Mouse (Mus musculus) CH12.LX (cell line): ENCODE data around the gene Tnk1. TPM values are rescaled to one million over a fixed set of nuclear protein-coding genes. Genes with fewer than 3 reads are reported as not detected.

ENCODE experiments used
- DNase-seq: peaks from one replicate; pipeline ENCODE4 v3.0.0-alpha.2; 2013; ENCODE audit errors: extremely low read depth
- H3K27ac ChIP-seq: 2 replicates; pipeline ENCODE4 v1.5.1; 2012; ENCODE audit warnings: low read depth, mild to moderate bottlenecking, control low read depth, moderate library complexity; ENCODE audit not compliant: insufficient read depth
- H3K27me3 ChIP-seq: replicated peaks from 2 replicates; pipeline ENCODE3; 2012; ENCODE audit warnings: inconsistent platforms
- H3K36me3 ChIP-seq, 2 experiments: replicated peaks in 1 of 2; 2 replicates each; pipeline versions ENCODE3 to v1.6.1; 2012; ENCODE audit warnings: inconsistent platforms in 1 of 2, low read length in 1 of 2, mild to moderate bottlenecking in 1 of 2, mixed read lengths in 1 of 2, moderate library complexity in 1 of 2; ENCODE audit not compliant: control insufficient read depth in 1 of 2, insufficient read depth in 1 of 2
- H3K4me1 ChIP-seq, 2 experiments: 2 replicates each; pipeline ENCODE4 v1.6.1; 2012; ENCODE audit warnings: inconsistent platforms in 1 of 2, moderate library complexity in 1 of 2; ENCODE audit not compliant: insufficient read depth in 2 of 2, control insufficient read depth in 1 of 2
- H3K4me2 ChIP-seq: 2 replicates; pipeline ENCODE4 v1.6.1; 2012; ENCODE audit warnings: low read depth, mild to moderate bottlenecking, control low read depth; ENCODE audit not compliant: poor library complexity, insufficient read depth, severe bottlenecking
- H3K4me3 ChIP-seq, 3 experiments: fragments of 150-350 bp in 1 of 3; sonication (generic) in 1 of 3; replicated peaks in 1 of 3; 2 replicates each; pipeline versions ENCODE3 to v1.5.1; 2011 to 2012; ENCODE audit warnings: low read depth in 2 of 3, low read length in 2 of 3, mild to moderate bottlenecking in 2 of 3, moderate library complexity in 2 of 3, control low read depth in 1 of 3, improper control_type of control experiment in 1 of 3, inconsistent platforms in 1 of 3, mixed read lengths in 1 of 3; ENCODE audit not compliant: poor library complexity in 1 of 3
- H3K79me2 ChIP-seq: replicated peaks from 2 replicates; pipeline ENCODE4 v1.6.1; 2012; ENCODE audit warnings: mild to moderate bottlenecking, moderate library complexity; ENCODE audit not compliant: control insufficient read depth, poor library complexity, insufficient read depth, severe bottlenecking; ENCODE audit errors: extremely low read depth
- H3K9ac ChIP-seq: 2 replicates; pipeline ENCODE4 v1.6.1; 2012; ENCODE audit warnings: low read depth, mild to moderate bottlenecking, control low read depth, moderate library complexity; ENCODE audit not compliant: insufficient read depth
- H3K9me3 ChIP-seq: replicated peaks from 2 replicates; pipeline ENCODE3; 2012; ENCODE audit warnings: low read length, inconsistent platforms, mixed read lengths
- CHD1 ChIP-seq: IDR thresholded peaks from 2 replicates; pipeline ENCODE4 v1.6.1; 2012; ENCODE audit warnings: low read depth, low read length, improper control_type of control experiment, inconsistent platforms
- CHD2 ChIP-seq: IDR thresholded peaks from 2 replicates; pipeline ENCODE4 v1.6.1; 2011; ENCODE audit warnings: low read length, improper control_type of control experiment
- CTCF ChIP-seq, 2 experiments: IDR thresholded peaks in 1 of 2; conservative IDR thresholded peaks in 1 of 2; 2 replicates each; pipeline ENCODE4 v1.5.1; 2011 to 2012; ENCODE audit warnings: low read depth in 2 of 2, low read length in 2 of 2, improper control_type of control experiment in 1 of 2, inconsistent platforms in 1 of 2, mild to moderate bottlenecking in 1 of 2, moderate library complexity in 1 of 2
- E2F4 ChIP-seq: IDR thresholded peaks from 2 replicates; pipeline ENCODE4 v1.6.1; 2011; ENCODE audit warnings: low read depth, low read length, improper control_type of control experiment; ENCODE audit not compliant: insufficient replicate concordance
- ETS1 ChIP-seq: conservative IDR thresholded peaks from 2 replicates; pipeline ENCODE4 v1.6.1; 2012; ENCODE audit warnings: low read depth, mild to moderate bottlenecking, inconsistent platforms, low read length, improper control_type of control experiment, moderate library complexity
- GABPA ChIP-seq: IDR thresholded peaks from 2 replicates; pipeline ENCODE4 v1.6.1; 2012; ENCODE audit warnings: low read depth, low read length, improper control_type of control experiment, inconsistent platforms; ENCODE audit not compliant: insufficient replicate concordance
- HCFC1 ChIP-seq: IDR thresholded peaks from 2 replicates; pipeline ENCODE4 v1.6.1; 2012; ENCODE audit warnings: low read depth, mild to moderate bottlenecking, inconsistent platforms, low read length, improper control_type of control experiment
- JUN ChIP-seq: IDR thresholded peaks from 2 replicates; pipeline ENCODE4 v1.6.1; 2011; ENCODE audit warnings: low read depth, mild to moderate bottlenecking, low read length, improper control_type of control experiment, moderate library complexity; ENCODE audit not compliant: insufficient read depth
- JUND ChIP-seq: conservative IDR thresholded peaks from 2 replicates; pipeline ENCODE4 v1.6.1; 2011; ENCODE audit warnings: low read depth, low read length, improper control_type of control experiment
- KAT2A ChIP-seq: IDR thresholded peaks from 2 replicates; pipeline ENCODE4 v1.6.1; 2012; ENCODE audit warnings: low read length, improper control_type of control experiment, inconsistent platforms; ENCODE audit not compliant: insufficient replicate concordance
- MAFK ChIP-seq: IDR thresholded peaks from 2 replicates; pipeline ENCODE4 v1.6.1; 2011; ENCODE audit warnings: low read length, improper control_type of control experiment; ENCODE audit not compliant: insufficient replicate concordance
- MAZ ChIP-seq: IDR thresholded peaks from 2 replicates; pipeline ENCODE4 v1.6.1; 2012; ENCODE audit warnings: low read depth, mild to moderate bottlenecking, inconsistent platforms, low read length, improper control_type of control experiment, moderate library complexity
- MEF2A ChIP-seq: IDR thresholded peaks from 2 replicates; pipeline ENCODE4 v1.6.1; 2014; ENCODE audit warnings: low read depth, mild to moderate bottlenecking, inconsistent platforms, low read length, improper control_type of control experiment, borderline replicate concordance
- MXI1 ChIP-seq: IDR thresholded peaks from 2 replicates; pipeline ENCODE4 v1.6.1; 2011; ENCODE audit warnings: mild to moderate bottlenecking, low read depth, low read length, improper control_type of control experiment
- NELFE ChIP-seq: IDR thresholded peaks from 2 replicates; pipeline ENCODE4 v1.6.1; 2011; ENCODE audit warnings: low read depth, low read length, improper control_type of control experiment
- POLR2A ChIP-seq: IDR thresholded peaks from 2 replicates; pipeline ENCODE4 v1.6.1; 2011; ENCODE audit warnings: low read depth, mild to moderate bottlenecking, improper control_type of control experiment, low read length
- RAD21 ChIP-seq: IDR thresholded peaks from 2 replicates; pipeline ENCODE4 v1.6.1; 2011; ENCODE audit warnings: low read depth, mild to moderate bottlenecking, low read length, improper control_type of control experiment, moderate library complexity
- RCOR1 ChIP-seq: conservative IDR thresholded peaks from 2 replicates; pipeline ENCODE4 v1.6.1; 2012; ENCODE audit warnings: low read depth, mild to moderate bottlenecking, inconsistent platforms, low read length, improper control_type of control experiment
- SIN3A ChIP-seq: IDR thresholded peaks from 2 replicates; pipeline ENCODE4 v1.6.1; 2012; ENCODE audit warnings: low read length, improper control_type of control experiment, inconsistent platforms
- TCF12 ChIP-seq: IDR thresholded peaks from 2 replicates; pipeline ENCODE4 v1.6.1; 2014; ENCODE audit warnings: low read depth, mild to moderate bottlenecking, inconsistent platforms, low read length, improper control_type of control experiment
- ZC3H11A ChIP-seq: IDR thresholded peaks from 2 replicates; pipeline ENCODE4 v1.6.1; 2012; ENCODE audit warnings: low read depth, mild to moderate bottlenecking, inconsistent platforms, low read length, improper control_type of control experiment
- dilution Hi-C: fragments of 300-500 bp; cut with MboI; formaldehyde crosslinking; loops from 2 replicates; pipeline ENCODE4 v1.14.3; 2020; ENCODE audit warnings: low sequenced_read_pairs; ENCODE audit not compliant: extremely low pct_unique_long_range_greater_than_20kb, extremely low pct_ligation_motif_present
- in situ Hi-C: fragments of 300-500 bp; cut with MboI; formaldehyde crosslinking; loops from 3 replicates; pipeline ENCODE4 v1.14.3; 2019; ENCODE audit warnings: low sequenced_read_pairs, low pct_ligation_motif_present, low pct_unique_long_range_greater_than_20kb, mixed read lengths
- polyA plus RNA-seq: library from polyadenylated mRNA; unstranded; fragments of >175 nt; gene quantifications from 2 replicates; pipeline ENCODE4 v1.2.1, GENCODE M21; 2012; ENCODE audit warnings: low read depth; ENCODE audit not compliant: insufficient read length
- total RNA-seq, 2 experiments: library from RNA; depleted of rRNA; stranded (reverse); fragments of 300-350 nt in 1 of 2; fragments of >200 nt in 1 of 2; gene quantifications; 2 replicates each; pipeline ENCODE4 v1.2.3; 2012 to 2014

Tnk1 gene
- total and polyA plus RNA-seq, 3 experiments, result 0.13 to 0.30 TPM; not detected in 1

DNA sequence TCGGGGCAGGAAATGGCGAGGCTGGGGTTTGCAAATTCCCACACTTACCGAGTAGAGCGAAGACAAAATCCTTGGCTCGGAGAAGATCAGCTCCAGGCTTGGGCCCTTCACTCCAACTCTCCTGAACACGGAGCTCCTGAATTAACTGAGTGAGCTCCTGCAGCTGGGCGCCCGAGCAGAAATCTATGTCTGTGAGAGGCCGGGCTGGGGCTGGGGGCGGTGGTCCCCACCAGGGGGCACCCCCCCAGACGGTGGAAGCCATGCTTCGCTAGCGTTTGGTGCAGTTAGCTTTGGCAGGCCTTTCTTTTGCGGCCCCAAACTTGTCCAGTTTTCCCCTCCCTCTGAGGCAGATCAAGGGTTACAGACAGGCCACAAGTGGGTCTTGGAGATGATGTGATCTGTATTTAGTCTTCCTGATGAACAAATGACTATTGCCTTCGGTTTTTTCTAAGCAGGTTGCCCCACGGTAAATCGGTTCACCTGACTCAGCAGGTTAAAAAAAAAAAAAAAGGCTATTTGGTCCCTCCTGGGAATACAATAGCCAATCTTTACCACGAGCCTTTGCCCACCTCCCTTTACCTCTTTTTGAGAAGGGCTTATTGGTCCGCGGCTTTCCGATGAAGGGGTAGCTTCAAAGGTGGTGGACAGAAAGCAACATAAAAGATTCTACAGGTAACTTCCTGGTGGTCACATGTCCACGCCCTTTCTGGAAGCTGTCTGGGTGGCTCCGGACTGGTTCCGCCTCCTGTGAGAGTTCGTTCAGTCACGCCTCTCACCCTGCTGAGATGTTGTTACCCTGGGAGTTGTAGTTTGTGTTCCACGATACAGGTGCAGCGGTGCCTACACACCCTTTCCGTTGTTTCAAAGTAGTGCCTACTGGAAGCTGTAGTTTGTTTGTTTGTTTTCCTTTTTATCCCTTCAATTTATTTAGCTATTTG lies 53.3 kb downstream of the Tnk1 start, which contains the start of gene Tmem102:
TSS of gene Tmem102 (minus strand) at position 653 of the 938 bp plus-strand sequence.
- in situ Hi-C loops (loop anchor here (5.0 kb wide), 1 partner anchor 72 kb away; the partner anchor contains the start of gene Tmem95), dilution Hi-C loops (no loop called here)
- H3K36me3 ChIP-seq, result no peaks in the 10 kb centered on the region
- H3K4me1 ChIP-seq, result peaks cover 5 to 29% of the 10 kb centered on the region in 2 experiments; a peak in 3 of 4 replicates
- no peak within 1 kb of the TSS for H3K27ac ChIP-seq
- H3K4me2 ChIP-seq, result no peak within 1 kb of the TSS
- no peak within 1 kb of the TSS for H3K9ac ChIP-seq
- H3K79me2 ChIP-seq, result no peaks in the 10 kb centered on the region
- no peak for DNase-seq
- TF ChIP-seq CTCF (conservative IDR thresholded peaks at IDR 0.05 in 1 of 2, IDR thresholded peaks at IDR 0.05 in 1 of 2; ENCODE audit: low read depth in 2 of 2, low read length in 2 of 2) (0 out of 4 replicates have a peak, but pooled peaks of 1 of the 2 experiments have one; percentile 4), GABPA (no peak)
- no peak within 1 kb of the TSS for H3K4me3 ChIP-seq
- peaks cover 22% of the 10 kb centered on the region for H3K9me3 ChIP-seq
- H3K27me3 ChIP-seq, result peaks cover 59% of the 10 kb centered on the region

DNA sequence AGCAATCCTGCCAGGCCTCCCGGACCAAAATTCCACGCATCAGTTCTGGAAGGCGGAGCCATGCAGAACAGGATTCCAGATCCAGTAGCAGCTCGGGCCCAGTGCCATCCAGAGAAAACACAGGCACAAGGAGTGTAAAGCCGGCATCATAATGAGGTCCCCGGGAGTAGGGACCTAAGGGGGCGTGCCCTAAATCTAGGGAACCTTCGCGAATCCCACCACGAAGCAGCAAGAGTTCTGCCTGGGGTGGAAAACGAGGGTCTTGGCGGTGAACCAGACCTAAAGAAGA lies 53.9 kb downstream of the Tnk1 start:
- H3K9ac ChIP-seq, result no peak overlapping the region
- TF ChIP-seq MAFK (no peak), CHD1 (no peak), CHD2 (no peak), HCFC1 (no peak), NELFE (no peak)
- TF ChIP-seq, all 38 proteins: peak for 0
- dilution Hi-C loops, result no loop called here
- no peak overlapping the region for H3K4me2 ChIP-seq
- in situ Hi-C loops, result loop anchor here (5.0 kb wide), 1 partner anchor 73 kb away; the partner anchor contains the start of gene Tmem95
- no peak for DNase-seq
- H3K36me3 ChIP-seq, result no peaks in the 10 kb centered on the region
- H3K27me3 ChIP-seq, result peaks cover 55% of the 10 kb centered on the region
- H3K4me1 ChIP-seq, result peaks cover 8 to 33% of the 10 kb centered on the region in 2 experiments; a peak in 3 of 4 replicates
- H3K27ac ChIP-seq, result no peak overlapping the region
- no peaks in the 10 kb centered on the region for H3K79me2 ChIP-seq
- H3K4me3 ChIP-seq, result no peak overlapping the region
- H3K9me3 ChIP-seq, result peaks cover 24% of the 10 kb centered on the region

DNA sequence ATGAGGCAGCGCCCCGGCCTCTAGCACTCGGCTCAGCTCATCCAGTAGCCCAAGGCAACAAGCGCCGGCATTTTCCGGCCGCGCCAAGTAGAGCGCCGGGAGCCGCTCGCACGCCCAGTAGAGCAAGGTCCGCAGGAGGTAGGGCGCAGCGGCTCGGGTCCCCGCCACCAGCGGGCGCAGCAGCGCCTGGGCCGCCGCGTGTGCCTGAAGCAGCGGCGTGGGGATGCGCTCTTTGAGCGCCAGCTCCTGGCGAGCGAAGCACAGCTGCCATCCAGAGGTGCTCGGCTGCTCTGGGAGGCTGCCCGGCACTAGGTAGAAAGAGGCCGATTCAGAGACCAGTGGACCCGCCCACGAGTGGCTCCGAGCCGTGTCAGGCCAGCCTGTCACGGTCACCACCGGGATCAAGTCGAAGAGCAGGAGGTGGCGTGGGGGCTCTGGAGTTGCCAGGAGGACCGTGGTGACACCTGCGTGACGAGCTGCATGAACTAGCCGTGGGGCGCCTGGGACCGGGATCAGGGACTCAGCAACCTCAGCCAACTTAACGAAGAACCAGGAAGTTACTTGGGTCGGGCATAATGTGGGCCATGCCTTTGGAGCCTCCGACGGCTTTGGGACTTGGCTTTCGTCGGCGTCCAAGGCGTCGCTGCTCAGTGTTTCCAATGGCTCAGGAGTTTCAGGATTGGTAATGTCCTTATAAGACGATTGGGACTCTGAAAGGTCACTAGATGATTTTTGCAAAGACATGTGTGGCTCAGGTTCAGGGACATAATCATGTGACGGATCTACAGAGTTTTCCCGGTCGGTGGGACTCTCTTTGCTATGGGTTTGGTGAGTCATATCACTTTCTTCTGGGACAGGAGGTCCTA lies 54.5 kb downstream of the Tnk1 start:
- H3K36me3 ChIP-seq, result no peaks in the 10 kb centered on the region
- H3K4me1 ChIP-seq, result peaks cover 11 to 38% of the 10 kb centered on the region in 2 experiments
- H3K4me3 ChIP-seq, result peak overlapping the region; percentile 11 to 39 (median 31)
- peak; percentile 72 for DNase-seq
- H3K79me2 ChIP-seq, result no peaks in the 10 kb centered on the region
- dilution Hi-C loops, result no loop called here
- in situ Hi-C loops, result loop anchor here (5.0 kb wide), 1 partner anchor 73 kb away; the partner anchor contains the start of gene Tmem95
- no peak overlapping the region for H3K27ac ChIP-seq
- peaks cover 50% of the 10 kb centered on the region for H3K27me3 ChIP-seq
- H3K9me3 ChIP-seq, result peaks cover 24% of the 10 kb centered on the region
- peak overlapping the region; percentile 2; the same call in 1 of the 2 replicates for H3K9ac ChIP-seq
- H3K4me2 ChIP-seq, result peak overlapping the region; percentile 72
- no peak for TF ChIP-seq ETS1
- TF ChIP-seq JUND, result no peak
- TF ChIP-seq RAD21, result peak; percentile 87
- peak; percentile 63 for TF ChIP-seq TCF12
- TF ChIP-seq KAT2A, result no peak
- no peak for TF ChIP-seq JUN
- TF ChIP-seq POLR2A, result peak; percentile 57
- 0 out of 2 replicates have a peak, but pooled peaks have one; percentile 29 for TF ChIP-seq RCOR1
- peak; percentile 49 for TF ChIP-seq ZC3H11A
- TF ChIP-seq MEF2A, result peak; percentile 80; the same call in 1 of the 2 replicates
- peak; percentile 60 for TF ChIP-seq SIN3A
- TF ChIP-seq E2F4, result no peak
- TF ChIP-seq MXI1, result peak; percentile 88
- no peak for TF ChIP-seq GABPA
- no peak; the same call in 1 of the 2 replicates for TF ChIP-seq MAZ
